Mouse (Mus musculus) embryonic facial prominence, embryonic 13.5 days (tissue): ENCODE measurements around the gene Gria4. TPM values are rescaled to one million over a fixed set of nuclear protein-coding genes. Genes with fewer than 3 reads are reported as not detected.
"Not testable (repeated sequence)": the region's sequence is repeated elsewhere in the genome, so short reads cannot be mapped to it uniquely, and the experiment has no call there.

Experiments
- ATAC-seq: fragments of 200-750 bp; cut with Nextera tagmentation; 2 replicates; pipeline ENCODE4 v1.8.0; 2017; ENCODE audit warnings: low read depth; ENCODE audit not compliant: insufficient number of reproducible peaks, insufficient read depth, low FRiP score, low TSS enrichment
- H3K27ac ChIP-seq: fragments of 300-500 bp; sonication (generic); 2 replicates; pipeline ENCODE4 v1.5.1; 2015; ENCODE audit warnings: moderate library complexity, mild to moderate bottlenecking, inconsistent platforms
- H3K27me3 ChIP-seq: fragments of 300-500 bp; sonication (generic); 2 replicates; pipeline ENCODE4 v1.6.1; 2015; ENCODE audit warnings: mild to moderate bottlenecking, inconsistent platforms
- H3K36me3 ChIP-seq: fragments of 300-500 bp; sonication (generic); 2 replicates; pipeline ENCODE4 v1.6.1; 2015; ENCODE audit warnings: mild to moderate bottlenecking, inconsistent platforms
- H3K4me1 ChIP-seq: fragments of 300-500 bp; sonication (generic); 2 replicates; pipeline ENCODE4 v1.6.1; 2015; ENCODE audit warnings: inconsistent platforms
- H3K4me2 ChIP-seq: fragments of 300-500 bp; sonication (generic); 2 replicates; pipeline ENCODE4 v1.6.1; 2015; ENCODE audit warnings: moderate library complexity, mild to moderate bottlenecking, inconsistent platforms
- H3K4me3 ChIP-seq: fragments of 300-500 bp; sonication (generic); 2 replicates; pipeline ENCODE4 v1.5.1; 2015; ENCODE audit warnings: mild to moderate bottlenecking, inconsistent platforms
- H3K9ac ChIP-seq: fragments of 300-500 bp; sonication (generic); 2 replicates; pipeline ENCODE4 v1.6.1; 2015; ENCODE audit warnings: mild to moderate bottlenecking, inconsistent platforms
- H3K9me3 ChIP-seq: fragments of 300-500 bp; sonication (generic); 2 replicates; pipeline ENCODE4 v1.6.1; 2016; ENCODE audit warnings: inconsistent platforms
- WGBS: fragments of 180-500 bp; shearing (Covaris S2); methylation state at CpG from one replicate; pipeline ENCODE4 v1.1.7; 2015; ENCODE audit warnings: mixed read lengths; 5-methylcytosine and 5-hydroxymethylcytosine counted together
- polyA plus RNA-seq: library from polyadenylated mRNA; unstranded; fragments of >200 nt; fragmentation: Nextera tagmentation; extraction: Ambion mirVana; gene quantifications from 2 replicates; pipeline ENCODE4 v1.2.1, GENCODE M21; 2015

Gene Gria4
- 2.7 and 3.3 TPM in 2 replicates for polyA plus RNA-seq

GRCm38 (mm10) chr9:4795544-4796288 is at the start of gene Gria4:
TSS of gene Gria4 (minus strand) at chr9:4796234.
- peak; percentile 84 for ATAC-seq
- no peaks in the 10 kb centered on the region for H3K36me3 ChIP-seq
- no peaks in the 10 kb centered on the region for H3K9me3 ChIP-seq
- H3K9ac ChIP-seq: peak within 1 kb of the TSS; percentile 71
- H3K4me1 ChIP-seq: no peaks in the 10 kb centered on the region
- peak within 1 kb of the TSS; percentile 61 for H3K4me3 ChIP-seq
- WGBS: under 1% methylated on average over 46 of the region's 46 CpGs
- no peak within 1 kb of the TSS; the same call in 1 of the 2 replicates for H3K27ac ChIP-seq
- H3K27me3 ChIP-seq: no peaks in the 10 kb centered on the region
- peak within 1 kb of the TSS; percentile 95 for H3K4me2 ChIP-seq

DNA sequence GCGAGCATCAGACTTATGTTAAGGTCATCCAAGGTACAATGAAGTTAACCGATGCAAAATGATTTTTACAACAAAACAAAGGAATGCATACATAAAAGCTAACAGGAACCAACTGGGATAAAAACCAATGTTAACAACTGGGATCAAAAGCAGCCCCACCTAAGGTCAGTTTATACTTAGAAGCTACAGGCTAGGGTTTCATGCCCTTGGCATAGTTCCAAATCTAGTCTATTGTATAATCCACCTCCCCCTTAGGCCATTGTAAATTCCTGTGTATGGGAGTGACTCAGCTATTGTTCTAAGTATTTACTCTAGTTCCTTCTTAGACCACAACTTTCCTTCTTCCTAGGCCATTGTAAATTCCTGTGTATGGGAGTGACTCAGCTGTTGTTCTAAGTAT is 14.9 kb upstream of the Gria4 start:
- WGBS: 81% methylated on average over 2 of the region's 2 CpGs
- not testable (repeated sequence) for H3K27ac ChIP-seq, H3K4me1 ChIP-seq, H3K27me3 ChIP-seq, ATAC-seq, H3K4me3 ChIP-seq, H3K36me3 ChIP-seq, H3K4me2 ChIP-seq, H3K9ac ChIP-seq
- H3K9me3 ChIP-seq: peaks cover 13% of the 10 kb centered on the region; the same call in 1 of the 2 replicates

DNA sequence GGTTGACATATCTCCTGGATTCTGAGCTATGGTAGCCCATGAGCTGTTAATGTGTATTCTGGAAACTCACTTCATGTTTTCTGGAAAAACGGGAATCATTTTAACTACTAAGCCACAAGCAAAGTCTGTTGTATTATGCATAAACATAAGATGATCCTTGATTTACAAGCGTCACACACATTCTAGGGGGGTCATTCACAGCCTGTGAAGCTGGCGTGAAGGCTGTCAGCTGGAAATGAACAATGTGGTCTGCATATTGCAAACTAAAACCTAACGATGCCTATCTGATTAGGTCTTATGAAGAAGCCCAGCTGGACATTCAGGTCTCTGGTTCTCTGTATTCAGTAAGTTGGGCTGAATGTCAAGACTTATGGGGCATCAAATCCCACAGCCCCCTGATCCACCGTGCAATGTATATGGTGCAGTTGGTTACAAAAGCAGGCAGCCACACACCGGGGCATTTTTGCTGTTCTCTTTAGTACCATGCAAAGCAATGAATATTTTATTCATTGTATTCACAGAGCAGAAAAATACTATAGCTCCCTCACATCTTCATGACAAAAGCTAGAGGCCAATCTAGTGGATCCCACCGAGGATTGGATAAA is 7.2 kb upstream of the Gria4 start:
- Histone ChIP-seq H3K4me3 (no peak overlapping the region), H3K4me2 (no peak overlapping the region), H3K27me3 (no peaks in the 10 kb centered on the region), H3K9me3 (no peaks in the 10 kb centered on the region), H3K27ac (no peak overlapping the region), H3K4me1 (no peaks in the 10 kb centered on the region), H3K9ac (no peak overlapping the region), H3K36me3 (no peaks in the 10 kb centered on the region)
- WGBS: 84% methylated on average over 7 of the region's 7 CpGs
- no peak for ATAC-seq

GRCm38 (mm10) chr9:4797396-4797795 is 1.4 kb upstream of the Gria4 start:
- no peak overlapping the region for H3K4me2 ChIP-seq
- WGBS: 80% methylated on average over 2 of the region's 2 CpGs
- no peaks in the 10 kb centered on the region for H3K27me3 ChIP-seq
- H3K4me1 ChIP-seq: no peaks in the 10 kb centered on the region
- no peak for ATAC-seq
- H3K27ac ChIP-seq: no peak overlapping the region
- no peak overlapping the region for H3K4me3 ChIP-seq
- H3K9me3 ChIP-seq: no peaks in the 10 kb centered on the region
- no peak overlapping the region for H3K9ac ChIP-seq
- no peaks in the 10 kb centered on the region for H3K36me3 ChIP-seq

DNA sequence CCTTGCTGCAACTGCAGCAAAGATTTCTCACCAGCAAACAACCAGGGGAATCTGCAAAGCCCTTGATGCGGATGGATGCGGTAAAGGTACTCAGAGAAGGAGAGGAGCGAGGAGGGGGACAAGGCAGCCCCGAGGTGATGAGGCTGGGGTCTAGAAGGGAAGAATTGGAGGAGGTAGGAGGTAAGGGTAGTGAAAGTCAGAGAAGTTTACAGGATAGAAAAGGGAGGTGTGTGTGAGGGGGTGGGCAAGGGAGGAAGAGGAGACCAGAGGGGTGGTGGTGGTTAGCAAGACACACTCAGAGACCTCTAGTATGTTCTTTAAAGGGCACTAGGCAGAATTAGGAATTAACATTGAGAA is 233 bp upstream of the Gria4 start:
- WGBS: 3% methylated on average over 4 of the region's 4 CpGs
- Histone ChIP-seq H3K4me1 (no peaks in the 10 kb centered on the region), H3K9me3 (no peaks in the 10 kb centered on the region), H3K9ac (peak overlapping the region; percentile 71), H3K27me3 (no peaks in the 10 kb centered on the region), H3K27ac (no peak overlapping the region), H3K4me3 (peak overlapping the region; percentile 61), H3K4me2 (peak overlapping the region; percentile 95), H3K36me3 (no peaks in the 10 kb centered on the region)
- ATAC-seq: no peak

- WGBS: 3% methylated on average over 6 of the region's 6 CpGs
These were observed 959 bp downstream of the Gria4 start for GRCm38 (mm10) chr9:4795075-4795474.

DNA sequence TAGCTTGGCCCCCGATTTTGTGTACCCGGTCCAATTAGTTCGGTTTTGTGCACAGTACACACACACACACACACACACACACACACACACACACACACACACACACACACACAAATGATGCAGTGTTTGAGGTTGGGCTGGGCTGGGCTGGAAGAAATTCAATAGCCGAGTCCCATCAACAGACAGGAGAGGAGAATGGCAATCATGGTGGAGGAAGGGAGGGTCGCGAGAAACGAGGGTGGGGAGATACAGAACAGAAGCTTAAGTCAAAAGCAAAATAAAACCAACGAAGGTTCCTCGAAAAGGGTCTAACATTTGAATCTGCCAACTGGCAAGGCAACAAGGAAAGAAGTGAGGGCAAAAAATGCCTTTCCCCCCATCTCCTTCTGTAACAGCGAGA is 1.6 kb downstream of the Gria4 start:
- WGBS: 28% methylated on average over 9 of the region's 10 CpGs
- Histone ChIP-seq H3K27ac (no peak overlapping the region), H3K4me1 (no peaks in the 10 kb centered on the region), H3K4me2 (peak overlapping the region; percentile 95), H3K9ac (no peak overlapping the region), H3K36me3 (no peaks in the 10 kb centered on the region), H3K9me3 (no peaks in the 10 kb centered on the region), H3K27me3 (no peaks in the 10 kb centered on the region), H3K4me3 (peak overlapping the region; percentile 61)
- ATAC-seq: no peak

More at GRCm38 (mm10) chr9:4795075-4795474, 959 bp downstream of the Gria4 start:
- no peak for ATAC-seq
- Histone ChIP-seq H3K4me2 (peak overlapping the region; percentile 95), H3K4me3 (peak overlapping the region; percentile 61), H3K27ac (no peak overlapping the region), H3K9ac (peak overlapping the region; percentile 71), H3K27me3 (no peaks in the 10 kb centered on the region), H3K4me1 (no peaks in the 10 kb centered on the region), H3K36me3 (no peaks in the 10 kb centered on the region), H3K9me3 (no peaks in the 10 kb centered on the region)

DNA sequence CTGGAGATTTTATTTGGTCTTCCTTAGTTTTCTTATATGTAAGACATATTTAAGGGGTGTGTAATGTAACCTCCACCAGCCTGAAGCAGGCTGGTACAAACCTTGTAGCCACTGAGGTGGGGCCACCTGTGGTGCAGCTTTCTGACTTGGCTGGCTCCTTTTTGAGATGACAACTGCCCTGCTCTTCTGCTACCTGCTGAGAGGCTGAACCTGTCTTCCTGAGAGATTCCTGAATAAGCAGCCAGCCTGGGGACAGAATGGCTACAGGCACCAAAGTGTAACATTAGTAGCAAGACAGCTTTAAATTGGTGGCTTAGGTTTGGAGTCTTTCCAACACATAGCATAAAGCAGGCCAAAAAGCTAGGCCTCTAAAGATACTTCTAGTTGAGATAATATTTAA is 46.6 kb downstream of the Gria4 start:
- H3K27me3 ChIP-seq, H3K9ac ChIP-seq, H3K9me3 ChIP-seq, H3K4me1 ChIP-seq, H3K27ac ChIP-seq, H3K4me2 ChIP-seq, H3K4me3 ChIP-seq, ATAC-seq, H3K36me3 ChIP-seq: not testable (repeated sequence)

GRCm38 (mm10) chr9:4714086-4714485 is 81.9 kb downstream of the Gria4 start:
- Histone ChIP-seq H3K4me3 (no peak overlapping the region), H3K9me3 (no peaks in the 10 kb centered on the region), H3K36me3 (no peaks in the 10 kb centered on the region), H3K4me1 (no peaks in the 10 kb centered on the region), H3K4me2 (no peak overlapping the region), H3K27me3 (no peaks in the 10 kb centered on the region), H3K9ac (no peak overlapping the region), H3K27ac (no peak overlapping the region)
- 68% methylated on average over 2 of the region's 2 CpGs for WGBS
- no peak for ATAC-seq

- no peak overlapping the region for H3K9ac ChIP-seq
These were observed 83.7 kb downstream of the Gria4 start for GRCm38 (mm10) chr9:4712367-4712766.

DNA sequence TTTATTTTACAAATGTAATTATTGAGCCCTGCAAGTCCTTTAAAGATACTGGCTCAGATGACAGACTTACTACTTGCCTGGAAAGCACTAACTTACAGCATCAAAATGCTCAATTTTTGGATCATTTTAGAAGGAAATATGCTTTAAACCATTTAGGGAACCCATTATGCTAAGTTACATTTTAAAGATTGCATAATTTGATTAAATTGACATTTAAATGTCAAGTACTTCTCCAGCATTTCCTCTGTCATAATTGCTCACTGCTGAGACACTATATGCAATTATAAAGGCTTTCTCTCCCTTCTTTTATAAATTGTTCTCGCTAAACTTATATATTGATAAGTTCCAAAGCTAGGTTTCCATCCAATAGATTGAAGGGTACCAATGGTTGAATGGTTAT is 108.9 kb downstream of the Gria4 start:
- no peaks in the 10 kb centered on the region for H3K4me1 ChIP-seq
- H3K27me3 ChIP-seq: no peaks in the 10 kb centered on the region
- ATAC-seq: no peak
- no peak overlapping the region for H3K4me2 ChIP-seq
- no peak overlapping the region for H3K4me3 ChIP-seq
- no peaks in the 10 kb centered on the region for H3K9me3 ChIP-seq
- H3K9ac ChIP-seq: no peak overlapping the region
- 73% methylated on average over 1 of the region's 1 CpGs for WGBS
- no peak overlapping the region for H3K27ac ChIP-seq
- H3K36me3 ChIP-seq: no peaks in the 10 kb centered on the region

More at GRCm38 (mm10) chr9:4712367-4712766, 83.7 kb downstream of the Gria4 start:
- ATAC-seq: no peak
- Histone ChIP-seq H3K4me3 (no peak overlapping the region), H3K4me1 (no peaks in the 10 kb centered on the region), H3K4me2 (no peak overlapping the region), H3K36me3 (no peaks in the 10 kb centered on the region), H3K27me3 (no peaks in the 10 kb centered on the region), H3K9me3 (no peaks in the 10 kb centered on the region), H3K27ac (no peak overlapping the region)

GRCm38 (mm10) chr9:4680244-4680643 is 115.8 kb downstream of the Gria4 start:
- Histone ChIP-seq H3K27ac (no peak overlapping the region), H3K4me1 (no peaks in the 10 kb centered on the region), H3K36me3 (no peaks in the 10 kb centered on the region), H3K9me3 (no peaks in the 10 kb centered on the region), H3K9ac (no peak overlapping the region), H3K4me2 (no peak overlapping the region), H3K27me3 (no peaks in the 10 kb centered on the region), H3K4me3 (no peak overlapping the region)
- ATAC-seq: no peak
- 67% methylated on average over 2 of the region's 2 CpGs for WGBS
